Mouse (Mus musculus) v-Abl transformed pro-B cells (cell line): ENCODE data around the gene Olfr1164.

Experiments used
- in situ Hi-C, 2 experiments: fragments of 400-800 bp; cut with MboI; formaldehyde crosslinking; loops; one replicate each; pipeline ENCODE4 v1.15.1; 2025; ENCODE audit not compliant: unreplicated experiment in 2 of 2

The Olfr1164 gene

DNA sequence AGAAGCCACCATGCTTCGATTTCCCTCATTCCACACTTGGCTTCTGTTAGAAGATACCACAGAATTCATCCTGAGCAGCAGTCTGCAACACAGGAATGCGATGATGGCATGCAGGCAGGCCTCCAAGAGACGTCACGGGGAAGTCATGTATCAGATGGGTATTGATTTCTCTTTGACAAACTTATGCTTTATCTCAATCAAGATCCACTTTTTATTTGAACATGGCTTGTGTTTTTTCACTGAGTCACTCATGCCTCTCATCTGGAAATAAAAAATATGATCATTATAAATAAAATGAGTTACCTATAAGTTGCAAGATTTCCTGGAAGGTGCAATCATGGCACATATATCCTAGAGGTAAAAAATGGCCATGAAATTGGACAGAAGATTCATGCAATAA lies at the start of gene Olfr1164:
TSS of gene Olfr1164 (minus strand) at position 101 of the 400 bp plus-strand sequence.
- in situ Hi-C loops, result no loop called here

DNA sequence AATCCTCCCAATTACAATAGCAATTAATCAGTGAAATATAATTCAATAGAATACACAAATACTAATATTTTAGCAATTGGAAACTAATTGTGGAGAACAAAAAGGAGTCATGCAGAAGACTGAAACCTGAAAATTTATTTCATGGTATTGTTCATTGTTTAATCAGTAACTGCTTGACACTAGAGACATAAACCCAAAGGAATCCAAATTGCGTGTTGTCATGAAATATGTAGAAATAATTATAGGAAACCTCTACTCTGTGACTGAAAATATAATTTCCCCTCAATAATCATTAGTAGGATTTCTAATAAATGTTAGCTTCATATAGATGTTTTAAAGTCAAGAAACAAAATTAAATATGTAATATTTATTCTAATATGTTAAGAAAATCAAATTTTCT lies 34.4 kb upstream of the Olfr1164 start, which contains the start of gene Olfr1166:
TSS of gene Olfr1166 (minus strand) at position 101 of the 400 bp plus-strand sequence.
- in situ Hi-C loops, result no loop called here

GRCm38 (mm10) chr2:88071730-88072129 lies 22.0 kb downstream of the Olfr1164 start, which contains the start of gene Olfr1163:
Gene Olfr1163 (minus strand): TSS chr2:88071830.
- in situ Hi-C loops, result no loop called here

- in situ Hi-C loops, result no loop called here
Observed at GRCm38 (mm10) chr2:88063587-88063986, 30.2 kb downstream of the Olfr1164 start.

- in situ Hi-C loops, result no loop called here
Observed at GRCm38 (mm10) chr2:88051029-88051428, 42.7 kb downstream of the Olfr1164 start, which contains the start of gene Olfr1162. Gene Olfr1162 (minus strand): TSS chr2:88051129.
